Mouse (Mus musculus): ENCODE measurements around the gene Gm10337.
A peak's percentile ranks its signal among the peaks of the same experiment; 100 is the strongest.

DNA sequence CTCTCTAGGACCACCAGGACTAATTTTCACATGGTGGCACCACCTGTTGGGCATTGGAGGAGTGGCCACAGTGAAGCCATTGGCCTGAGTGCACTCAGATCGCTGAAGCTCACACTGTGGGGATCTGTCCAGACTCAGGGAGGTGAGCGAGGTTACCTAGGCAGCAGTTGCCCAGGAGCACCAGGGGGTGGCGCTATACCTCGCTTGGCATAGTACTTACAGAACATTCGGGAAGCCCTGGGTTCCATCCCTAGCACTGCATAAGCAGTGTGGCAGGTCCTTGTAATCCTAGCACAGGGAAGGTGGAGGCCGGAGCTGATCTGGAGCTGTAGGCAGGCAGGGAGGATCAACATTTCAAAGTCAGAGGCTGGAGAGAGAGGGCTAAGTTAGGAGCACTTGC, 47.5 kb upstream of the Gm10337 start:
- TF ChIP-seq HCFC1 (IDR thresholded peaks at IDR 0.05; ENCODE audit: low read depth, low read length) (no peak), GATA1 (IDR thresholded peaks at IDR 0.05; ENCODE audit: low read depth, low read length) (no peak), EP300 (IDR thresholded peaks at IDR 0.05; ENCODE audit: low read depth in 1 of 2, low read length in 2 of 2) (no peak), CTCF (IDR thresholded peaks at IDR 0.05 in 2 of 3, conservative IDR thresholded peaks at IDR 0.05 in 1 of 3; ENCODE audit: control insufficient read depth in 1 of 3, insufficient read depth in 1 of 3, low read depth in 2 of 3, low read length in 3 of 3, poor library complexity in 1 of 3, severe bottlenecking in 1 of 3) (peak; percentile 90 to 100 (median 93)), RCOR1 (IDR thresholded peaks at IDR 0.05; ENCODE audit: low read depth, low read length) (no peak)

Measured in MEL (cell line).